Mouse (Mus musculus): ENCODE measurements around the gene Olfr1131.
"Not testable (repeated sequence)": the region's sequence is repeated elsewhere in the genome, so short reads cannot be mapped to it uniquely, and the experiment has no call there.

The Olfr1131 gene

GRCm38 (mm10) chr2:87626804-87627203 is at the start of gene Olfr1131:
Gene Olfr1131 (plus strand): TSS chr2:87627104.
- DNase-seq (ENCODE audit: low read depth, low spot score) = no peak

- not testable (repeated sequence) for DNase-seq (ENCODE audit: low read depth, low spot score)
These were observed 21.0 kb upstream of the Olfr1131 start, which contains the start of gene Olfr1130 for GRCm38 (mm10) chr2:87605912-87606311. Gene Olfr1130 (plus strand): TSS chr2:87606212.

- no peak for DNase-seq (ENCODE audit: low read depth, low spot score)
These were observed 10.5 kb downstream of the Olfr1131 start, which contains the start of gene Olfr1132 for GRCm38 (mm10) chr2:87637435-87637834. Gene Olfr1132 (minus strand): TSS chr2:87637535.

- DNase-seq (ENCODE audit: low read depth, low spot score) = no peak
These were observed 15.5 kb downstream of the Olfr1131 start for GRCm38 (mm10) chr2:87642441-87642840.

GRCm38 (mm10) chr2:87647274-87647673 is 20.4 kb downstream of the Olfr1131 start, which contains the start of gene Olfr1133:
Gene Olfr1133 (minus strand): TSS chr2:87647374.
- DNase-seq (ENCODE audit: low read depth, low spot score) = no peak

- no peak for DNase-seq (ENCODE audit: low read depth, low spot score)
These were observed 31.5 kb downstream of the Olfr1131 start, which contains the start of gene Olfr1134 for GRCm38 (mm10) chr2:87658360-87658759. Gene Olfr1134 (minus strand): TSS chr2:87658460.

- no peak for DNase-seq (ENCODE audit: low read depth, low spot score)
These were observed 46.7 kb downstream of the Olfr1131 start, which contains the start of gene Olfr1135 for GRCm38 (mm10) chr2:87673564-87673963. Gene Olfr1135 (minus strand): TSS chr2:87673664.
